Mouse (Mus musculus): Measurements from ENCODE around the gene Kirrel3.

Gene Kirrel3

GRCm38 (mm10) chr9:34688358-34688757 is 202.7 kb downstream of the Kirrel3 start:
- DNase-seq (ENCODE audit: low spot score in 2 of 2), result no peak

DNA sequence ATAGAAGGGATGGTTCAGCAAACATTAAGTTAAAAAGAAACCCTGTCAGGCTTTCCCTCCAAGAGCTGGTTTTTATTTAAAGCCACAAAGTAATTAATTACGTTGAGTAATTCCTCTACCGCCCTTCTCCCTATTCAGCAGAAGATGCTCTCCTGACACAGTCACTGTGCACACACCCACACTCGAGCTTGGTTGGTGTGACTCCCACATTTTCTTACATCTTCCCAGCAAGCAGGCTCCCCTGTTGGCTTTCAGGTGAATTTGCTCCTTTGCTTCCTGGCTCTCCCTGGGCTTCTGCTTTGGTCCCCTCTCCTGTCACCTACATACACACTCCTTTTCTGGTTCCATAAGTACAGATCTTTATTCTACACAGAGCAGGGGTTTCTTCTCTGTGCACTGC is 203.7 kb downstream of the Kirrel3 start:
- DNase-seq (ENCODE audit: low spot score in 2 of 2), result no peak

DNA sequence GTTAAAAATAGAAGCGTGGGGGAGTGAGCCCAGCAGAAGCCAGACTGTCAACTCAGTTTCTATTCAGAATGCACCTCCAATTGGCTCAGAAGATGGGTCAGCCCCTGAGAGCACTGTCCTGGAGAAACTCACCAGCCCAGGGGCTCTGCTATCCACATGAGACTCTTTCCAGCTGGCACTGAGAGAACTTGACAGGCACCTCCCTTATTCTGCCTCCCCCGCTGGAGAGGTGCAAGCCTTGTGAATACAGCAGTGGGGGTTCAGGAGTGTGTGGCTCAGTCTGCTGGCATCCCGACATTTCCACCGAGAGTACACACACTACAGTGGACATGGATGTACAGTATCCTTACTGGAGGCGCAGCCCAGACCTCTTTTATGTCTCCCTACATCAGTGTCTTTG is 210.0 kb downstream of the Kirrel3 start:
- DNase-seq (ENCODE audit: low spot score in 2 of 2), result no peak

DNA sequence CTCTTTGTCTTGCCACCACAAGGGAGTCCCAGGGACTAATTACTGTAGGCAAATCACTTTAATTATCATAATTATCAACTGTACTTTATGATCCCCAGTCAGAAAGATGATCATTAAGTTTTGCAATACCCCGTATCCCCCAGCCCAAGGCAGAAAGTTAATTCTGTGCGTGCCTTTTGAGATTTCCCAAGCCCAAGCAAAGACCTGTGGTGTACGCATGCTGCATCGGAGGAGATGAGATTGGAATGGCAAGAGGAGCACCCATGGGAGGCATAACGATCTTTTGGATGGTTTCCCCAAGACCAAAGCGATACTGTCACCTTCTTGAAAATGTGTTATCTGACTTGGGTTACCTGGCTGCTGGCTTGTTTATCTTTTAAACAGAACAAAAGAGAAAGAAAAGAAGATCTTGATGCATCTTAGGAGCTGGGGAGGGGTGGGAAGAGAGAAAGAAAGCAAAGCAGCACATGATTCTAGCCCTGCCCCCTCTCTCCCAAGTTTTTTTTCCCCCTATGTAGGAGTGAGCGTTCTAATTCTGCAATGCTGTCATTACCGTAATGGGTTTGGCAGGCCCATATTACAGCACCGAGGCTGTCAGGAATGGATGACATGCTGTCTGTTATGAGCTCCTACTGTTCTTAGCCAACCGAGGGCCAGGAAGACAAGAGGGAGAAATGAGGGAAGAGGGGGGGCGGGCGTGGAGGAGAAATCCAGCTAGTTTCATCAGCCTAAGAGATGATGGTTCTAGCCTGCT is 218.0 kb downstream of the Kirrel3 start:
- no peak for DNase-seq (ENCODE audit: low spot score in 2 of 2)

GRCm38 (mm10) chr9:34704357-34704756 is 218.7 kb downstream of the Kirrel3 start:
- DNase-seq (ENCODE audit: low spot score in 2 of 2), result no peak

GRCm38 (mm10) chr9:34706350-34706873 is 220.7 kb downstream of the Kirrel3 start:
- DNase-seq (ENCODE audit: low spot score in 2 of 2), result no peak

GRCm38 (mm10) chr9:34708691-34709090 is 223.0 kb downstream of the Kirrel3 start:
- DNase-seq (ENCODE audit: low spot score in 2 of 2), result no peak

DNA sequence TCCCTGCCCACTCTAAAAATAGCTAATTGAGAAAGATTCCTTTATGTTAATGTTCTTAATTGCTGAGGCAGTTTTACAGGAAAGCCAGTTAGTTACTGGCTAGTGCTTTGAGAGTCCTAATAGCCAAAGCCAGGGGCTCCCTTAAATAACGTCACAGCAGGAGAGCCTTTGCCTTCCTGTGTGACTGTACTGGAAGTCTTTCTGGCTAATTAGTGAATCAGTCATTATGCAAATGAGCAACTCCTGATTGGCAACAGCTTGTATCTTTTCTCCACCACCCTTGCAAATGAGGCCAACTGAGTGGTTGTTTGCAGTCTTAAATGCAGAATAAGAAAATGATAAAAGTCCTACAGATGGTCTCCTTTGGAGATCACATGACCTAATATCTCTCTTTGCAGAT is 226.3 kb downstream of the Kirrel3 start:
- DNase-seq (ENCODE audit: low spot score in 2 of 2), result no peak

DNA sequence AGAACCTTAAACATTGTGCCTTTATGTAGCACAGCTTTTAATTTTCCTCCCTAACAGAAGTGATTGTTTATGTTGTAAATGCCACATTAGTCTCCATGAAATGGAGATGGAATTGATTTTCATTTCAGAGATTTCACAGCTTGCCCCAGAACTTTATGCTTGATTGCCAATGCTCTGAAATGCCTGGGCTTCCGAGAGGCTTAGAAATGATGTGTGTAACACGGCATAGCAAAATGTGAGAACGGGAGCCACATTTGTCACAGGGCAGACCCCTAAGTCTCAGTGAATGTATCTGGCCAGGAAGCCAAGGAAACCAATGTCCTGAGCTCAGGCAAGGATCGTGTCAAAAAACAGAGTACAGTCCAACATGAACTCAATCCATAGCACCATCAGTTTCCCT is 227.3 kb downstream of the Kirrel3 start:
- DNase-seq (ENCODE audit: low spot score in 2 of 2), result no peak

DNA sequence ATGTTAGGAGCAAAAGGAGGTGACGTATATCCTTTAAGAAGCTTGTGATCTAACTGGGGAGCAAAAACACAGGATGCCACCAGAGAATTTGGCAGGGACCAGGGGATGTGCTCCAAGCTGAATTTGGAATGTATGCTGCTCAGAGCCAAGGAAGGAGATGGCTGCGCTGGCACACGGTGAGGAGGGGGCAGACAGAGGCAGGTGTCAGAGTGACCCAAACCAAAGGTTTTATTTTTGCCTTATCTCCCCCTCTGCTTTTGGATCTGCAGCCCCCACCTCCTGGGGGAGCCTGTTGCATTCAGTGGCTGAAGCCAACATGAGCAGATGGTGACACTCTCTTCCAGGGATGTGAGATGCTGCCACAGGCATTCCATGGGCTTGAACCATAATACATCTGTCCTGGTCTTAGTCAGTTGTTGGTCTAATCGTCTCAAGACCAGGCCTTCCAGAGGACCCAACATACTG is 227.8 kb downstream of the Kirrel3 start:
- no peak for DNase-seq (ENCODE audit: low spot score in 2 of 2)

DNA sequence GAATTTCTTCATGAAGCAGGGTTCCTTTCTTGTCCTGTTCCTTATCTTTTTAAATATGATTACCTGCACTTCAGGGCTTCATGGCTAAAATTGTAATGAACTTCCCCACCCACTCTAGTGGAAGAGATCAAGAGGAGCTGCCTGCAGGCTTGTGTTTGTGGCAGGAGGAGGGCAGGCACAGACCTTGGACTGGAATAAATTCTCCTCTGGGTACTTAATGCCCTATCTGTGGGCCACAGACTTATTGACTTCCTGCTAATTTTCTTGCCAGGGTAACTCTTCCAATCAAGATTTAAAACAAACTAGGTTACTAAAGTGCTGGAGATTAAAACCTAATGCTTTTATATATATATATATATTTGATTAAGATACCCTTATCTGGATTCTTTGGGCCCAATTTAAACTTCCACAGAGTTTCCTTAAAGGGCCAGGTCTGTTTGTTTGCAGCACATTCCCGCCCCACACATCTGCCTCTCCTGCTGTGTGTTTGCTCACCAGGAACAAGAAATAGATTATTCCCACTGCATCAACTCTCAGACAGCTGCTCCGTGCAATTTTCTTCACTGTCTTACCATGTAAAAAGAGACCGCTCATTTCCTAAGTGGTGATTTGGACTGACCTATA is 229.4 kb downstream of the Kirrel3 start:
- DNase-seq (ENCODE audit: low spot score in 2 of 2), result no peak

DNA sequence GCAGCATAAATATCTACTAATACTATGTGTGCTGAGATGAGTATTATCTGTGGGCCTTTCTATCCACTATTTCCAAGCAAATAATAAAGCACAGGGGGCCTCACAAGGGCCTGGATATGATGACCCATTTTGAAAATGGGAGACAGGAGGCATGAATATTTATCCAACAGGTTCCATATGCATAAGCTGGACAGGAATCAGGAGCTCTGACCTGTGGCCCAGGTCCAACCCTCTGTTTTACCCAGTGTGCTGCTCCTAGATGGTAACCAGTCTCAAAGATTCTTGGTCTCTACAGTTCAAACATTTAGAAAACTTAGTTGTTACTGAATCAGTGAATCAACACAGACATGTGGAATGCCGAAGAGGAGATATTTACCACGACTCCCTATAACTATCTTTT is 230.8 kb downstream of the Kirrel3 start:
- no peak for DNase-seq (ENCODE audit: low spot score in 2 of 2)

- no peak for DNase-seq (ENCODE audit: low spot score in 2 of 2)
Measured at GRCm38 (mm10) chr9:34721478-34722197, 235.9 kb downstream of the Kirrel3 start.

- DNase-seq (ENCODE audit: low spot score in 2 of 2), result no peak
Measured at GRCm38 (mm10) chr9:34722198-34722550, 236.5 kb downstream of the Kirrel3 start.

DNA sequence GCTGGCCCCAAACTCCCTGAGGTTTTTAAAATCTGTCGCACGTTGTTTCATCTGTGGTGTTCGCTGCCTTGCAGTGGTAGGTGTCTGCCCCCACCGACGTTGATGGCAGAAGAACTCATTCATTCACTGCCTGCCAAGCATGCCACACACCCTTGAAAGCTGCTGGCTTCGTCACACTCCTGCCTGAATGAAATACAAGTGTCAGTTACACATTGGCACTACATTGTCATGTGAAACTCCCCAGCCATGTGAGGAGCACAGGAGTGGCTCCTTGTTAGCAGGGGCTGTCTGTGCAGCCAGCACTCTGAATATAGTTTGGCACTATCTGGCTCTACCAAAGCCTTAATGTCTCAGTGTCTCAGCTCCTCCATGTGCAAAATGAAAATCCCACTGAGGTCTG is 246.8 kb downstream of the Kirrel3 start:
- no peak for DNase-seq (ENCODE audit: low spot score in 2 of 2)

GRCm38 (mm10) chr9:34733579-34733978 is 247.9 kb downstream of the Kirrel3 start:
- no peak for DNase-seq (ENCODE audit: low spot score in 2 of 2)

GRCm38 (mm10) chr9:34734991-34735390 is 249.3 kb downstream of the Kirrel3 start:
- DNase-seq (ENCODE audit: low spot score in 2 of 2), result no peak

DNA sequence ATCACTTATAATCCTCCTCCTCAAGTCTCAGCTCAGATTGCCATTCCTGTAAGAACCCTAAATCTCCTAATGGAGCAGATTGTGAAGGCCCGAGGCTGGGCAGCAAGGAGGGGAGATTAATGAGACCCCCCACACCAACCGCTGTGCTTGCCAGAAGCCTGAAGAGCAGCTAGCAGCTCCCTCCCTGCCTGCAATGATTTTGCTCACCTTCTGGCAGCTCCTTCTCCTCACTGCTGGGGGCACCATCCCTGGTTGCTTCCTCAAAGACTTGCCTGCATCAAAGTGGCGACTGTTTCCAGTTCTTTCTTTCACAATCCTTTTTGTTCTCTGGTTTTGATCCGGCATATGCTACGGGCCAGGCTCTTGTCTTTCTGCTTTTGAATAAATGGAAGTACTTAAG is 253.7 kb downstream of the Kirrel3 start:
- DNase-seq (ENCODE audit: low spot score in 2 of 2), result no peak

DNA sequence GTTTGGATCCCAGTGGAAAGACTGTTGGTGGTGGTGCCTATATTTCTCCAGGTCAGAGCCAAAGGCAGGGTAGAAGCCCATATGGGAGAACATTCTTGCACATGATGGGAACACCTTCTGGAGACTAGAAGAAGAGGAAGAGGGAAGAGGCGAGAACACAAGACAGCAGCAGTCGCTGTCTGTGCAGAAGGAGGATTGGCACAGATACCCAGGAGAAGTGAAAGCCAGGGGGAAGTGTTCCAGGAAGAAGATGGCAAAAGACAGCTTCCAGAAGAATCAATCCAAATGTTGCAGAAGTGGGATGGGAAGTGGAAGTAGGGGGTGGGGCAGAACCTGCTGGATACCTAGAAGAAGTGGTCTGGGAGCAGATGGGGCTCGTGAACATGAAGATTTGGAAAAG is 255.1 kb downstream of the Kirrel3 start:
- no peak for DNase-seq (ENCODE audit: low spot score in 2 of 2)

- no peak for DNase-seq (ENCODE audit: low spot score in 2 of 2)
Measured at GRCm38 (mm10) chr9:34748003-34748402, 262.3 kb downstream of the Kirrel3 start.

GRCm38 (mm10) chr9:34749161-34749560 is 263.5 kb downstream of the Kirrel3 start:
- no peak for DNase-seq (ENCODE audit: low spot score in 2 of 2)

DNA sequence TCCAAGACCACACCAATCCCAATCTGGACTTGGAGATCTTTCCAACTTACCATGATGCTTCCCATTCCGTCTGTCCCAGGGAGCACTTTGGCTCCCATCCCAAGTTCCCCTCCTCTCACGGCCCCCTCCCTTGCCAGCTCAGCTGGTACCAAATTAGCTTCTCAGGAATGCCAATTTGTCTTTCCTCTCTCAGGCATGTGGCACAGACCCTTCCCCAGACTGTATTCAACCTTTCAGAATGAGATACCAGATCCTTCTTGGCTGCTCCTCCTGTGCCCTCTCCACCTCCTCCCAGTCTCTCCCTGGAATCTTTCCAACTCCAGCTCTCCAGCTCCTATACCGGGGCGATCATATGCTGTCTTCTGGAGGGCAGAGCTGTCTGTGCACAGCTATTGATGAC is 264.2 kb downstream of the Kirrel3 start:
- DNase-seq (ENCODE audit: low spot score in 2 of 2), result no peak

DNA sequence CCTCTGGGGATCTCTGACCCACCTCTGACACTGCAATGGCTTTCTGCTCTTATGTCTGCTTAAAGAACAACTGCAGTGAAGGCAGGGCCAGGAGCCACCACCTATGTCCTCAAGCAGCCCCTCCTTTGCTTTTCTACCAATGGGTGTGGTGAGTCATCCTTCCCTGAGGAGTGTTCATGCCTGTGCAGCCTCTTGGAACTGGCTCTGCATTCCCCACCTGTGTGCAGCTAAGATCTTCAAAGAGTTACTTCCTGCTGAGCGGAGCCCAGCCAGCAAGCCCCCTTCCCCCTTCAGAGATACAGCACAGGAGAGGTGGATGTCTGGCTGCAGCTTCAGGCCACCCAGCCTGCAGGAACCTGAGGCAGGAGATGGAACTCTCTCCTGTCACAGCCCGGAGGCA is 265.2 kb downstream of the Kirrel3 start:
- no peak for DNase-seq (ENCODE audit: low spot score in 2 of 2)

Data from spleen, postnatal 10 days (tissue).